Mouse (Mus musculus) lung, postnatal 0 days (tissue): ENCODE measurements around the gene Helz. TPM values are rescaled to one million over a fixed set of nuclear protein-coding genes. Genes with fewer than 3 reads are reported as not detected.

Source experiments
- ATAC-seq: fragments of 200-750 bp; cut with Nextera tagmentation; 2 replicates; pipeline ENCODE4 v1.8.0; 2017; ENCODE audit warnings: moderate library complexity
- DNase-seq: peaks from one replicate; pipeline ENCODE4 v3.0.0-alpha.2; 2016; ENCODE audit warnings: low spot score
- H3K27ac ChIP-seq: fragments of 300-500 bp; sonication (generic); 2 replicates; pipeline ENCODE4 v1.5.1; 2014; ENCODE audit warnings: antibody characterized with exemption, mild to moderate bottlenecking, low read length, mixed read lengths
- H3K27me3 ChIP-seq: fragments of 300-500 bp; sonication (generic); replicated peaks from 2 replicates; pipeline ENCODE4 v1.6.1; 2014; ENCODE audit warnings: low read length, mixed read lengths; ENCODE audit not compliant: insufficient read depth
- H3K36me3 ChIP-seq: fragments of 300-500 bp; sonication (generic); 2 replicates; pipeline ENCODE4 v1.6.1; 2014; ENCODE audit warnings: low read length, mixed read lengths; ENCODE audit not compliant: insufficient read depth
- H3K4me1 ChIP-seq: fragments of 300-500 bp; sonication (generic); 2 replicates; pipeline ENCODE4 v1.6.1; 2014; ENCODE audit warnings: antibody characterized with exemption, low read depth, low read length, mixed read lengths; ENCODE audit not compliant: insufficient read depth
- H3K4me2 ChIP-seq: fragments of 300-500 bp; sonication (generic); replicated peaks from 2 replicates; pipeline ENCODE4 v1.6.1; 2014; ENCODE audit warnings: low read depth, mild to moderate bottlenecking, low read length, moderate library complexity, mixed read lengths
- H3K4me3 ChIP-seq: fragments of 300-500 bp; sonication (generic); 2 replicates; pipeline ENCODE4 v1.5.1; 2014; ENCODE audit warnings: low read depth, low read length
- H3K9ac ChIP-seq: fragments of 300-500 bp; sonication (generic); replicated peaks from 2 replicates; pipeline ENCODE4 v1.6.1; 2014; ENCODE audit warnings: low read depth, mild to moderate bottlenecking
- H3K9me3 ChIP-seq: fragments of 300-500 bp; sonication (generic); 2 replicates; pipeline ENCODE4 v1.6.1; 2016; ENCODE audit warnings: low read length, mixed read lengths
- CTCF ChIP-seq: IDR thresholded peaks from 2 replicates; pipeline ENCODE4 v1.5.1; 2016; ENCODE audit warnings: antibody characterized with exemption, mild to moderate bottlenecking
- EP300 ChIP-seq: IDR thresholded peaks from 2 replicates; pipeline ENCODE4 v1.6.1; 2016; ENCODE audit warnings: antibody characterized with exemption, mild to moderate bottlenecking, control low read depth
- WGBS: fragments of 180-500 bp; shearing (Covaris S2); extraction: QIAGEN DNeasy Blood & Tissue Kit; methylation state at CpG from one replicate; pipeline ENCODE4 v1.1.7; 2014; 5-methylcytosine and 5-hydroxymethylcytosine counted together
- polyA plus RNA-seq: library from polyadenylated mRNA; unstranded; fragments of >200 nt; fragmentation: Nextera tagmentation; extraction: Ambion mirVana; gene quantifications from 2 replicates; pipeline ENCODE4 v1.2.1, GENCODE M21; 2015

The Helz gene
- polyA plus RNA-seq, 1 experiment from 2014 or later, result 8.4 TPM

DNA sequence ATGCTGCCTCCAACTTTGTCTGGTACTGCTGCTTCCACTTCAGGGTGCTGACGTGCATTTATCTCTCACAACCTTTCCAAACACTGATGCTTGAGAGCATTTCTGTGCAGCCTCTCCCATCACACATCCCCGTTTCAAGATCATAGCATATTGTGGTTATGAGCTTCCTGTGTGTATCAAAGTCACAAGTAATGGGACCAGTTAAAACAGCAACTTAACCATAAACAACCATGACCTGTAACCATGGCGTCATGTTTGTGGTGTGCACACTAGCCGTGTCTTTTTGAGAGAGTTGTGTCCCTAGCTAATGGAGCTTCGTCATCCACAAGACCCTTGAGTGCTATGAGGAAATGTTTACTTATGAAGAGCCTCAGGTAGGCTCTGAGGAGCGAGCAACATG, 120.5 kb downstream of the Helz start:
- Histone ChIP-seq H3K9ac (no peak overlapping the region), H3K9me3 (no peaks in the 10 kb centered on the region), H3K4me1 (0 out of 2 replicates have a peak, but pooled peaks cover 5% of the 10 kb centered on the region), H3K36me3 (peaks cover 23% of the 10 kb centered on the region), H3K27ac (no peak overlapping the region), H3K27me3 (no peaks in the 10 kb centered on the region), H3K4me3 (no peak overlapping the region), H3K4me2 (no peak overlapping the region)
- WGBS, result 56% methylated on average over 6 of the region's 6 CpGs
- ATAC-seq, result peak; percentile 50; the same call in 1 of the 2 replicates
- peak; percentile 40 for DNase-seq
- no peak for TF ChIP-seq CTCF
- TF ChIP-seq EP300, result no peak

DNA sequence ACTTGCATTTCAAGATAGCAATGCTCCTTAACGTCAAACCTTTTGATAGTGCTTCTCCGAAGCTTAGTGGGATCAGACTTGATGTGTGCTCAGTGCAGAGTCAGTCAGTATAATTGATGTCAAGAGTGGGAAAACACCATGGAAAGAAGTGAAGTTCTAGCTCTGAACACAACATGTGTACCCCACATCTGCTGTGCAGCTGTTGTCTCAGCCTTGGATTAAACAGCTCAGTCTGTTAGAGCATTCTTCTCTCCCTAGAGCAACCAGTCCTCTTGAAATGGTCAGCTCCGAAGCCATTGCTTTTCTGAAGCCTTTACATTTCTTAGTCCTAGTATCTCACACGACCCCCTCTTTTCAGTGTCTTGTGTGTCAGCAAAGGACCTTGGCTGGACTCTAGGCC, 121.2 kb downstream of the Helz start:
- DNase-seq, result no peak
- WGBS, result 68% methylated on average over 4 of the region's 4 CpGs

DNA sequence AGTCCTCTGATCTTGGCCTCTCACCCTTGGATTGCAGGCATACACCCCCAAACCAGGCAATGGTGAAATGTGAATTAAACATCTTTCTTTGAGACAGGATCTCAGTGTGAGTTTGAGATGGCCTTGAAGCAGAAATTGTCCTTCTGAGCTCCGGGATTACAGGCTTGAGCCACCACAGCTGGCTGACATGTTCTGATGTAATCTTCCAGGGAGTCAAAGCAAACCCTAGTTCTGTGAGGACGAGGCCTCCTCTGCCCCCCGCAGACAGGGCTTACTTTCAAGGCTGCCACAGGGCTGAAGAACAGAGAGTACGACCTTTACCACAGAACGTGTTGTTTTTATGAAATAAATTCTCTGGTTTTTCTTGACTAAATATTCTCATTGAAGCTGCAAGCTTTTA, 126.3 kb downstream of the Helz start:
- peak; percentile 50; the same call in 1 of the 2 replicates for ATAC-seq
- 64% methylated on average over 5 of the region's 5 CpGs for WGBS

More for the DNA sequence above, 121.2 kb downstream of the Helz start:
- no peak overlapping the region for H3K4me2 ChIP-seq
- no peak overlapping the region for H3K27ac ChIP-seq
- H3K36me3 ChIP-seq, result peaks cover 22% of the 10 kb centered on the region
- H3K9me3 ChIP-seq, result no peaks in the 10 kb centered on the region
- ATAC-seq, result no peak
- TF ChIP-seq EP300 (no peak), CTCF (no peak)
- H3K9ac ChIP-seq, result no peak overlapping the region
- H3K4me1 ChIP-seq, result 0 out of 2 replicates have a peak, but pooled peaks cover 5% of the 10 kb centered on the region
- H3K4me3 ChIP-seq, result no peak overlapping the region
- H3K27me3 ChIP-seq, result no peaks in the 10 kb centered on the region

DNA sequence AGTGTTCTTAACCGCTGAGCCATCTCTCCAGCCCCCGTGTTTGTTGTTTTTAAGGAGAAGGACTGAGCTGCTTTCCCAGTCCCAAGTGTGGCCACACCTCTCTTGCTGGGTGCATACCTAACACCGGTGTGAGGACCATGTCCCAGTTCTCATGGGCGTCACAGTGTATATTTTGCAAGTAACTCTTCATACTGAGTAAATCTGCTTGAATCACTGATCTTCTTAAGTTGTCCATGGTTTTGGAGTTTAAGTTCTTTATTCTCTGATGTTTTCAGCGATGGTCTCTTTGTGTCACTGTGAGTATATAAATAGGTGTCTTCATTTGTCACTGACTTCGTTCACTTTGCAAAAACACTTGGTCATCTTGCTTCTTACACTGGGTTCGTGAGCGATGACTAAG, 126.9 kb downstream of the Helz start:
- TF ChIP-seq EP300 (no peak), CTCF (no peak)
- no peaks in the 10 kb centered on the region for H3K4me1 ChIP-seq
- no peaks in the 10 kb centered on the region for H3K27me3 ChIP-seq
- H3K9ac ChIP-seq, result no peak overlapping the region
- H3K27ac ChIP-seq, result no peak overlapping the region
- no peaks in the 10 kb centered on the region for H3K9me3 ChIP-seq
- WGBS, result 78% methylated on average over 8 of the region's 8 CpGs
- DNase-seq, result no peak
- peak; percentile 40 for ATAC-seq
- peaks cover 19% of the 10 kb centered on the region for H3K36me3 ChIP-seq
- no peak overlapping the region for H3K4me3 ChIP-seq
- H3K4me2 ChIP-seq, result no peak overlapping the region

More for the DNA sequence above, 126.3 kb downstream of the Helz start:
- H3K27ac ChIP-seq, result no peak overlapping the region
- no peak for TF ChIP-seq CTCF
- TF ChIP-seq EP300, result no peak
- H3K27me3 ChIP-seq, result no peaks in the 10 kb centered on the region
- no peaks in the 10 kb centered on the region for H3K9me3 ChIP-seq
- no peak overlapping the region for H3K4me2 ChIP-seq
- H3K36me3 ChIP-seq, result peaks cover 19% of the 10 kb centered on the region
- no peak overlapping the region for H3K4me3 ChIP-seq
- H3K9ac ChIP-seq, result no peak overlapping the region
- DNase-seq, result peak; percentile 58
- H3K4me1 ChIP-seq, result no peaks in the 10 kb centered on the region

DNA sequence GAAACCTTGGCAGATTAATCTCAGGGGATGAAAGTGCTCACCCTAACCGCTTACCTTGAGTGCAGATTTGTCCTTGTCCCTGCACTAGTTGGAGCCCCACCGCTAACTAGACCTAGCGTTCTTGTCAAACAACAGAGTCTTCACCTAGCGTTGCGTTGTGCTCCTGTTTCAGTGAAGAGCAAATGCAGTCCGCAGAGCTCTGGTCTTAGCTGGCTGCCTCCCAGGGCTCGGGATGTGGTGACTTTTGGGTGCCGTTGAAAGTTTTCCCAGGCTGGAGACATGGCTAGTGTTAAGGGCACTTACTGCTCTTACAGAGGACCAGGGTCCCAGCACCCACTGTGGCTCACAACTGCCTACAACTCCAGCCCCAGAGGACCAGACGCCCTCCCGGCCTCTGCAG, 127.5 kb downstream of the Helz start:
- Histone ChIP-seq H3K4me2 (no peak overlapping the region), H3K27me3 (no peaks in the 10 kb centered on the region), H3K4me1 (no peaks in the 10 kb centered on the region), H3K4me3 (no peak overlapping the region), H3K27ac (no peak overlapping the region), H3K9ac (no peak overlapping the region), H3K36me3 (peaks cover 19% of the 10 kb centered on the region), H3K9me3 (no peaks in the 10 kb centered on the region)
- TF ChIP-seq EP300, result no peak
- no peak for TF ChIP-seq CTCF
- ATAC-seq, result no peak
- DNase-seq, result no peak
- WGBS, result 82% methylated on average over 10 of the region's 10 CpGs

DNA sequence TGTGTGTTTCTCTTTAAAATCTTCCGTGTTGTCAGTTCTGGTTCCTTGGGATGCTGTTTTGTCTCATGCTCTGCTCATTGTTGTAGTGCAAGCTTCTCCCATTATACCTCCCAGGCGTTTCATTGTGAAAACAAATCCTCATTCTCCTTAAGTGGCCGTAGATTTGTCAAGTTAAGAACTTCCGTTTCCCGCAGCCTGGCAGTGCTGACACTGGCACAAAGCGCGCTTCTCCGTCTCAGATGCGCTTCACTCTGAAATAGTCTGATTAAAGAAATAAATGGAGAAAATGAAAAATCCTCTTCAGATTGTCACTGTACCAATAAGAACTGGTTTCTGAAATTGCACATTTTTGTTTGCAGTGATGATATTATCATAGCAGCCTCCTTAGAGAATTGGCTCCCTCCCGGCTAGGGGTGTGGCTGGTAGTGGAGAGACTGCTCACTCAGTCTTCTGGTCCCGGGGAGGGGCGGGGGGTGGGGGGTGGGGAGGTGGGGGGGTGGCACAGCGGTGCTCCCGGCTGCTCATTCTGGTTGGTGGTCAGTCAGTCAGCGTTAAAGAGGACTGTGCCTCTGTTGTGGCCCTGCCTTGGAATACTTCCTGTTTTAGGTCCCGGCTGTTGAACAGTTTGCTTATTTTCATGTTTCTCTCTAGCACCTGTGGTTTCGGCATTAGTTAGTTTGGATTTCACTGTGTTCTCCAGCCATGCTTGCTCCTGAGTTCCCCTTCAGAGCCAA, 128.6 kb downstream of the Helz start:
- WGBS, result 56% methylated on average over 17 of the region's 17 CpGs
- Histone ChIP-seq H3K9ac (no peak overlapping the region), H3K9me3 (no peaks in the 10 kb centered on the region), H3K27ac (no peak overlapping the region), H3K4me3 (no peak overlapping the region), H3K36me3 (peaks cover 8% of the 10 kb centered on the region), H3K27me3 (no peaks in the 10 kb centered on the region), H3K4me1 (no peaks in the 10 kb centered on the region), H3K4me2 (no peak overlapping the region)
- no peak for ATAC-seq
- no peak for DNase-seq
- TF ChIP-seq EP300, result no peak
- no peak for TF ChIP-seq CTCF
